Mouse (Mus musculus): ENCODE data around the gene Dock3.
A peak's percentile ranks its signal among the peaks of the same experiment; 100 is the strongest.
"Not testable (repeated sequence)": the region's sequence is repeated elsewhere in the genome, so short reads cannot be mapped to it uniquely, and the experiment has no call there.

Dock3 gene

GRCm38 (mm10) chr9:107259571-107259970 lies 27.9 kb upstream of the Dock3 start:
- DNase-seq (ENCODE audit: low read depth in 2 of 2, low spot score in 2 of 2), result no peak

GRCm38 (mm10) chr9:107255596-107255995 lies 23.9 kb upstream of the Dock3 start:
- no peak for DNase-seq (ENCODE audit: low read depth in 2 of 2, low spot score in 2 of 2)

GRCm38 (mm10) chr9:107254925-107255324 lies 23.2 kb upstream of the Dock3 start:
- DNase-seq (ENCODE audit: low read depth in 2 of 2, low spot score in 2 of 2), result no peak

GRCm38 (mm10) chr9:107254476-107254875 lies 22.8 kb upstream of the Dock3 start:
- DNase-seq (ENCODE audit: low read depth in 2 of 2, low spot score in 2 of 2), result no peak

- DNase-seq (ENCODE audit: low read depth in 2 of 2, low spot score in 2 of 2), result no peak
Observed at GRCm38 (mm10) chr9:107252164-107252563, 20.5 kb upstream of the Dock3 start.

- no peak for DNase-seq (ENCODE audit: low read depth in 2 of 2, low spot score in 2 of 2)
Observed at GRCm38 (mm10) chr9:107250416-107251337, 19.0 kb upstream of the Dock3 start.

- DNase-seq (ENCODE audit: low read depth in 2 of 2, low spot score in 2 of 2), result no peak
Observed at GRCm38 (mm10) chr9:107249154-107249553, 17.4 kb upstream of the Dock3 start.

GRCm38 (mm10) chr9:107246170-107246569 lies 14.5 kb upstream of the Dock3 start:
- DNase-seq (ENCODE audit: low read depth in 2 of 2, low spot score in 2 of 2), result peak; percentile 13 to 20

GRCm38 (mm10) chr9:107245311-107245710 lies 13.6 kb upstream of the Dock3 start:
- DNase-seq (ENCODE audit: low read depth in 2 of 2, low spot score in 2 of 2), result no peak

- DNase-seq (ENCODE audit: low read depth in 2 of 2, low spot score in 2 of 2), result no peak
Observed at GRCm38 (mm10) chr9:107236151-107236550, 4.4 kb upstream of the Dock3 start.

- no peak for DNase-seq (ENCODE audit: low read depth in 2 of 2, low spot score in 2 of 2)
Observed at GRCm38 (mm10) chr9:107235261-107235660, 3.6 kb upstream of the Dock3 start.

GRCm38 (mm10) chr9:107232140-107232539 lies 431 bp upstream of the Dock3 start:
- no peak for DNase-seq (ENCODE audit: low read depth in 2 of 2, low spot score in 2 of 2)

GRCm38 (mm10) chr9:107230991-107231538 lies 644 bp downstream of the Dock3 start:
- peak in 1 of 2 experiments; percentile 3 for DNase-seq (ENCODE audit: low read depth in 2 of 2, low spot score in 2 of 2)

GRCm38 (mm10) chr9:107224597-107224996 lies 7.1 kb downstream of the Dock3 start:
- DNase-seq (ENCODE audit: low read depth in 2 of 2, low spot score in 2 of 2), result no peak

- not testable (repeated sequence) for DNase-seq (ENCODE audit: low read depth in 2 of 2, low spot score in 2 of 2)
Observed at GRCm38 (mm10) chr9:107174831-107175230, 56.9 kb downstream of the Dock3 start.

GRCm38 (mm10) chr9:107165792-107166191 lies 65.9 kb downstream of the Dock3 start:
- no peak for DNase-seq (ENCODE audit: low read depth in 2 of 2, low spot score in 2 of 2)

GRCm38 (mm10) chr9:107164825-107165224 lies 66.9 kb downstream of the Dock3 start:
- DNase-seq (ENCODE audit: low read depth in 2 of 2, low spot score in 2 of 2), result no peak

- DNase-seq (ENCODE audit: low read depth in 2 of 2, low spot score in 2 of 2), result not testable (repeated sequence)
Observed at GRCm38 (mm10) chr9:107156388-107156787, 75.3 kb downstream of the Dock3 start.

GRCm38 (mm10) chr9:107112791-107113190 lies 118.9 kb downstream of the Dock3 start:
- DNase-seq (ENCODE audit: low read depth in 2 of 2, low spot score in 2 of 2), result no peak

- no peak for DNase-seq (ENCODE audit: low read depth in 2 of 2, low spot score in 2 of 2)
Observed at GRCm38 (mm10) chr9:107112056-107112455, 119.7 kb downstream of the Dock3 start.

- DNase-seq (ENCODE audit: low read depth in 2 of 2, low spot score in 2 of 2), result no peak
Observed at GRCm38 (mm10) chr9:107099487-107099886, 132.2 kb downstream of the Dock3 start.

- not testable (repeated sequence) for DNase-seq (ENCODE audit: low read depth in 2 of 2, low spot score in 2 of 2)
Observed at GRCm38 (mm10) chr9:107089451-107089850, 142.3 kb downstream of the Dock3 start.
